Mouse (Mus musculus) gastrocnemius, postnatal 36 days (tissue): ENCODE results near the gene Rps8. TPM values are rescaled to one million over a fixed set of nuclear protein-coding genes. Genes with fewer than 3 reads are reported as not detected.

Experiments used
- DNase-seq, 2 experiments: peaks; one replicate each; pipeline ENCODE4 v3.0.0; 2022
- intact Hi-C: fragments of 180-260 bp; cut with DNase I; formaldehyde crosslinking; loops from one replicate; pipeline ENCODE4 v1.15.1; 2025
- microRNA-seq, 2 experiments: library from miRNA; unstranded; fragments of <30 nt; microRNA quantifications; one replicate each; pipeline ENCODE4 v1.2.0; 2021
- total RNA-seq, 2 experiments: library from RNA; stranded (reverse); gene quantifications; 2 replicates each; pipeline ENCODE4 v1.2.3; 2021

Rps8 gene
- total RNA-seq, 2 experiments from 2014 or later: 497 to 579 TPM

GRCm38 (mm10) chr4:117107813-117108523, 48.1 kb downstream of the Rps8 start:
- intact Hi-C loops: no loop called here
- DNase-seq: no peak

GRCm38 (mm10) chr4:117105127-117105526, 50.9 kb downstream of the Rps8 start:
- DNase-seq: no peak
- intact Hi-C loops: no loop called here

- intact Hi-C loops: no loop called here
- no peak for DNase-seq
Observed at GRCm38 (mm10) chr4:117104672-117105071, 51.4 kb downstream of the Rps8 start.

Small RNAs within 50 kb of the gene (microRNA-seq; reads per million reads assigned to microRNA genes)
- gene Gm22398: 0 reads per million in 2 experiments

Other genes starting within 250 kb of the Rps8 start
- 10 to 100 TPM; 55.9 to 60.1 TPM for gene Urod, start 161.8 kb downstream of the Rps8 start, total RNA-seq
- gene Hectd3, start 160.9 kb downstream of the Rps8 start, total RNA-seq: 10 to 100 TPM; 13.0 TPM
- gene Eif2b3, start 136.8 kb downstream of the Rps8 start, total RNA-seq: 10 to 100 TPM; 18.0 to 18.9 TPM
- gene Ptch2, start 60.2 kb downstream of the Rps8 start, total RNA-seq: 1 to 10 TPM in 1 of 2 experiments, under 1 TPM in 1; 0.61 to 1.5 TPM
- gene Btbd19, start 30.5 kb downstream of the Rps8 start, total RNA-seq: 1 to 10 TPM; 2.0 to 2.4 TPM
- not detected for gene Tctex1d4, start 29.4 kb downstream of the Rps8 start, total RNA-seq
- 1 to 10 TPM in 1 of 2 experiments, under 1 TPM in 1; 0.86 to 1.5 TPM for gene Plk3, start 22.3 kb downstream of the Rps8 start, total RNA-seq
- gene Kif2c, start 26.4 kb upstream of the Rps8 start, total RNA-seq: under 1 TPM; 0.28 to 0.44 TPM
- 1 to 10 TPM; 4.0 to 4.2 TPM for gene Tmem53, start 95.7 kb upstream of the Rps8 start, total RNA-seq
- gene Armh1, start 95.9 kb upstream of the Rps8 start, total RNA-seq: not detected